ENCODE assay signal across 11 mouse cellular contexts in the genomic region with DNA sequence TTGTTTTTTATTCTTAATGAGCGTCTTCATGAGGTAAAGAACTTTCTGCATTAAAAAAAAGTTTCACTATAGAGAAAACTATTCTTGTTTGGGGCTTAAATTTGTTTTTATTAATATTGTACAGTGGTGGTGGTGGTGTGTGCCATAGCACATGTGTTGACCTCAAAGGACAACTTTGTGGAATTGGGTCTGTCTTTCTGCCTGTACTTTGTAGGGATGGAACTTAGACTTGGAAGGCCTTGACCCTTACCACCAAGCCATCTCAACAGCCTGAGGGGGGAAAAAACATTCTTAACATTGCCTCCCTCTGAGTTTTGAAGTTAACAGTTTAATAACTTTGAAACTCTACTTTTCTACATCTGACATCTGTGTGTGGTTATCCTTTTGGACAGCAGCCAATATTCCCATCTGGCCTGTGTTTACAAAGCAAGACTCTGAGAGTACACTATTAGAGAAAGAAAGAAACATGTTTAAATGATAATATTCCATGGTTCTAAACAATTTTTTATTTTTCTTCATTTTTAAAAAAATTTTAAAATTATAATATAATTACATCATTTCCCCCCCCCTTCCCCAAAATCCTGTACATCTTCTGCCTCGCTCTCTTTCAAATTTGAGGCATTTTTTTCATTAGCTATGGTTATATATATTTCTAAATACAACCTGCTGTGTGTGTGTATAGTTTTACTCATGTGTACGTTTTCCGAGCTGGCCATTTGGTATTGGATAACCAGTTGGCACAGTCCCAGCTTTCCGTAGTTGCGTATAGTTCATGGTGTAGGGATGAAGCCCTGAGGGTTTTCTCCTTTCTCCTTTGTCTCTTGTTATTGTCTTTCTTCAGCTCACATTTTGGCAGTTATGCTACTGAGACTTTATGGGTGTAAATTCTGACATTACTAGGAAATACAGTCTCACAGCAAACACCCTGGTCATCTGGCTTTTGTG. TPM values are rescaled to one million over a fixed set of nuclear protein-coding genes. Genes with fewer than 3 reads are reported as not detected.
A peak's percentile ranks its signal among the peaks of the same experiment; 100 is the strongest.
DNase-seq lines count a peak whose midpoint lies in the region; ATAC-seq and TF ChIP-seq lines count a peak whose summit lies in the region.
"Had no signal": no experiment of that assay in that cellular context is flagged by ENCODE, and none has a peak within 500 bp of the region (broad histone marks: within the 10 kb centered on the region; RNA-seq: fewer than 3 reads in every experiment).

No protein-coding gene starts in this region.

- no peaks in the 10 kb centered on the region for H3K9me3 ChIP-seq in midbrain, postnatal 0 days (ENCODE audit: low read length)
- no peaks in the 10 kb centered on the region for H3K9me3 ChIP-seq in midbrain, embryonic 11.5 days (ENCODE audit: control insufficient read depth, low read length)
- H3K9me3 ChIP-seq in intestine, embryonic 15.5 days = no peaks in the 10 kb centered on the region
- H3K9me3 ChIP-seq: liver, embryonic 15.5 days had no signal

- TF ChIP-seq CTCF in midbrain, postnatal 0 days (IDR thresholded peaks at IDR 0.05) = no peak

- no peak overlapping the region for H3K27ac ChIP-seq in midbrain, postnatal 0 days (ENCODE audit: low read depth, low read length)
- no peak overlapping the region for H3K27ac ChIP-seq in midbrain, embryonic 11.5 days (ENCODE audit: low read depth, low read length)
- 0 out of 2 replicates have a peak overlapping the region, but pooled peaks have one; percentile 51 for H3K27ac ChIP-seq in intestine, embryonic 15.5 days
- H3K27ac ChIP-seq: liver, embryonic 15.5 days had no signal

- peak; percentile 73 for DNase-seq in gastrocnemius, adult 18-20 months (ENCODE audit: low spot score)
- DNase-seq in gastrocnemius, adult 8-10 months (ENCODE audit: low spot score in 2 of 2) = no peak
- peak; percentile 38 for DNase-seq in midbrain, postnatal 0 days (ENCODE audit: low spot score)
- DNase-seq in midbrain, embryonic 11.5 days (ENCODE audit: low spot score, missing footprints) = no peak
- peak; percentile 5 for DNase-seq in retina, postnatal 7 days (ENCODE audit: low read depth, low spot score)
- no peak for DNase-seq in adrenal gland, postnatal 25 days
- no peak for DNase-seq in adrenal gland, postnatal 14 days

- H3K9ac ChIP-seq in midbrain, postnatal 0 days (replicated peaks; ENCODE audit: low read length, poor library complexity, severe bottlenecking) = no peak overlapping the region
- H3K9ac ChIP-seq in midbrain, embryonic 11.5 days (ENCODE audit: low read length) = no peak overlapping the region
- no peak overlapping the region for H3K9ac ChIP-seq in intestine, embryonic 15.5 days
- H3K9ac ChIP-seq: liver, embryonic 15.5 days had no signal

- no peak overlapping the region for H3K4me2 ChIP-seq in midbrain, postnatal 0 days (ENCODE audit: low read depth, low read length, poor library complexity, severe bottlenecking)
- H3K4me2 ChIP-seq in midbrain, embryonic 11.5 days = no peak overlapping the region
- no peak overlapping the region for H3K4me2 ChIP-seq in intestine, embryonic 15.5 days (replicated peaks)
- H3K4me2 ChIP-seq: liver, embryonic 15.5 days had no signal

- WGBS in midbrain, postnatal 0 days = 76% methylated on average over 6 of the region's 6 CpGs
- 85% methylated on average over 6 of the region's 6 CpGs for WGBS in midbrain, embryonic 11.5 days
- 57% methylated on average over 6 of the region's 6 CpGs for WGBS in intestine, embryonic 15.5 days

- no peaks in the 10 kb centered on the region for H3K4me1 ChIP-seq in midbrain, postnatal 0 days (ENCODE audit: insufficient read depth, low read length)
- no peaks in the 10 kb centered on the region for H3K4me1 ChIP-seq in midbrain, embryonic 11.5 days (ENCODE audit: control insufficient read depth, insufficient read depth, low read length)
- H3K4me1 ChIP-seq in intestine, embryonic 15.5 days (replicated peaks) = no peaks in the 10 kb centered on the region; the same call in 1 of the 2 replicates

- H3K27me3 ChIP-seq in midbrain, postnatal 0 days (ENCODE audit: insufficient read depth, low read length) = no peaks in the 10 kb centered on the region
- H3K27me3 ChIP-seq in midbrain, embryonic 11.5 days (ENCODE audit: control insufficient read depth, insufficient read depth, low read length) = no peaks in the 10 kb centered on the region
- no peaks in the 10 kb centered on the region for H3K27me3 ChIP-seq in intestine, embryonic 15.5 days (replicated peaks)
- H3K27me3 ChIP-seq: liver, embryonic 15.5 days had no signal

- H3K36me3 ChIP-seq in midbrain, postnatal 0 days (ENCODE audit: insufficient read depth, low read length) = no peaks in the 10 kb centered on the region
- H3K36me3 ChIP-seq in midbrain, embryonic 11.5 days (ENCODE audit: control insufficient read depth, insufficient read depth, low read length) = no peaks in the 10 kb centered on the region
- no peaks in the 10 kb centered on the region for H3K36me3 ChIP-seq in intestine, embryonic 15.5 days
- H3K36me3 ChIP-seq: liver, embryonic 15.5 days had no signal

- ATAC-seq in midbrain, postnatal 0 days (ENCODE audit: low FRiP score) = no peak
- no peak for ATAC-seq in midbrain, embryonic 11.5 days (ENCODE audit: low FRiP score)
- ATAC-seq in intestine, embryonic 15.5 days = peak; percentile 71

- no peak overlapping the region for H3K4me3 ChIP-seq in midbrain, postnatal 0 days (ENCODE audit: low read depth, low read length)
- H3K4me3 ChIP-seq in midbrain, embryonic 11.5 days (ENCODE audit: low read depth, low read length) = no peak overlapping the region
- no peak overlapping the region for H3K4me3 ChIP-seq in intestine, embryonic 15.5 days (replicated peaks)
- H3K4me3 ChIP-seq: liver, embryonic 15.5 days had no signal

RNA-seq across cellular contexts. Expression of gene Pdcd1lg2, which starts 2.0 kb away (rescaled TPM):
- not detected for total RNA-seq in gastrocnemius, adult 18-20 months (2021)
- total RNA-seq in gastrocnemius, adult 8-10 months (2022) = not detected
- total RNA-seq in midbrain, postnatal 0 days (2014; rRNA removed) = 0.24 and 0.71 TPM in 2 replicates
- polyA plus RNA-seq in midbrain, postnatal 0 days (2015; fragmentation: Nextera tagmentation; extraction: Ambion mirVana) = 0.15 TPM in 1 of 2 replicates, not detected in the other
- polyA plus RNA-seq in midbrain, embryonic 11.5 days (2014; fragmentation: Nextera tagmentation; extraction: Ambion mirVana) = not detected in 2 replicates
- not detected in 2 replicates for polyA plus RNA-seq in intestine, embryonic 15.5 days (2015; fragmentation: Nextera tagmentation; extraction: Ambion mirVana)
- not detected in 2 replicates for total RNA-seq in adrenal gland, postnatal 25 days (2021)
- total RNA-seq in adrenal gland, postnatal 14 days (2021) = 0.23 TPM in 1 of 2 replicates, not detected in the other
- total RNA-seq: heart, postnatal 14 days had no signal
- polyA plus RNA-seq: cerebellum, adult 2 months; liver, embryonic 15.5 days had no signal

RNA-seq across cellular contexts. Expression of gene Cd274, which starts 45.5 kb away (rescaled TPM):
- total RNA-seq in gastrocnemius, adult 18-20 months (2021) = 1 to 10 TPM in 1 of 2 experiments, under 1 TPM in 1; 0.43 to 2.5 TPM
- 1 to 10 TPM in 1 of 4 experiments, under 1 TPM in 3; 0.65 to 1.1 (median 0.76) TPM for total RNA-seq in gastrocnemius, adult 8-10 months (2022)
- 0.22 and 0.66 TPM in 2 replicates for total RNA-seq in midbrain, postnatal 0 days (2014; rRNA removed)
- polyA plus RNA-seq in midbrain, postnatal 0 days (2015; fragmentation: Nextera tagmentation; extraction: Ambion mirVana) = 0.16 and 0.38 TPM in 2 replicates
- 0.34 and 0.77 TPM in 2 replicates for polyA plus RNA-seq in midbrain, embryonic 11.5 days (2014; fragmentation: Nextera tagmentation; extraction: Ambion mirVana)
- 0.40 and 0.69 TPM in 2 replicates for polyA plus RNA-seq in intestine, embryonic 15.5 days (2015; fragmentation: Nextera tagmentation; extraction: Ambion mirVana)
- total RNA-seq in adrenal gland, postnatal 25 days (2021) = 6.9 and 8.8 TPM in 2 replicates
- total RNA-seq in adrenal gland, postnatal 14 days (2021) = 6.0 and 7.0 TPM in 2 replicates

RNA-seq across cellular contexts. Expression of gene Plgrkt, which starts 45.6 kb away (rescaled TPM):
- 10 to 100 TPM; 18.8 to 20.4 TPM for total RNA-seq in gastrocnemius, adult 18-20 months (2021)
- 10 to 100 TPM; 14.3 to 19.8 (median 17.8) TPM for total RNA-seq in gastrocnemius, adult 8-10 months (2022)
- 25.9 and 26.4 TPM in 2 replicates for total RNA-seq in midbrain, postnatal 0 days (2014; rRNA removed)
- polyA plus RNA-seq in midbrain, postnatal 0 days (2015; fragmentation: Nextera tagmentation; extraction: Ambion mirVana) = 61.9 and 63.5 TPM in 2 replicates
- 60.4 and 68.1 TPM in 2 replicates for polyA plus RNA-seq in midbrain, embryonic 11.5 days (2014; fragmentation: Nextera tagmentation; extraction: Ambion mirVana)
- polyA plus RNA-seq in intestine, embryonic 15.5 days (2015; fragmentation: Nextera tagmentation; extraction: Ambion mirVana) = 182 and 201 TPM in 2 replicates
- 66.1 and 99.7 TPM in 2 replicates for total RNA-seq in adrenal gland, postnatal 25 days (2021)
- 56.4 and 63.4 TPM in 2 replicates for total RNA-seq in adrenal gland, postnatal 14 days (2021)

Comparison
In these comparisons a context has a peak if more than half of its experiments do, and no peak if none do; other contexts are left out.
1. DNase-seq: peak in gastrocnemius, adult 18-20 months (single experiment), midbrain, postnatal 0 days (single experiment) and retina, postnatal 7 days (single experiment); none in gastrocnemius, adult 8-10 months (0 of 2), midbrain, embryonic 11.5 days (single experiment), adrenal gland, postnatal 25 days (single experiment) and adrenal gland, postnatal 14 days (single experiment).